Mouse (Mus musculus) 416B (cell line): ENCODE data around the gene Tenm2.

Source experiments
- DNase-seq: peaks from one replicate; pipeline ENCODE4 v3.0.0; 2011; ENCODE audit warnings: low read depth

The Tenm2 gene

GRCm38 (mm10) chr11:35980411-35980917 lies 1255.3 kb downstream of the Tenm2 start, which contains the start of gene Wwc1:
Gene Wwc1, minus strand, starts transcription at chr11:35980527.
- DNase-seq, result no peak

DNA sequence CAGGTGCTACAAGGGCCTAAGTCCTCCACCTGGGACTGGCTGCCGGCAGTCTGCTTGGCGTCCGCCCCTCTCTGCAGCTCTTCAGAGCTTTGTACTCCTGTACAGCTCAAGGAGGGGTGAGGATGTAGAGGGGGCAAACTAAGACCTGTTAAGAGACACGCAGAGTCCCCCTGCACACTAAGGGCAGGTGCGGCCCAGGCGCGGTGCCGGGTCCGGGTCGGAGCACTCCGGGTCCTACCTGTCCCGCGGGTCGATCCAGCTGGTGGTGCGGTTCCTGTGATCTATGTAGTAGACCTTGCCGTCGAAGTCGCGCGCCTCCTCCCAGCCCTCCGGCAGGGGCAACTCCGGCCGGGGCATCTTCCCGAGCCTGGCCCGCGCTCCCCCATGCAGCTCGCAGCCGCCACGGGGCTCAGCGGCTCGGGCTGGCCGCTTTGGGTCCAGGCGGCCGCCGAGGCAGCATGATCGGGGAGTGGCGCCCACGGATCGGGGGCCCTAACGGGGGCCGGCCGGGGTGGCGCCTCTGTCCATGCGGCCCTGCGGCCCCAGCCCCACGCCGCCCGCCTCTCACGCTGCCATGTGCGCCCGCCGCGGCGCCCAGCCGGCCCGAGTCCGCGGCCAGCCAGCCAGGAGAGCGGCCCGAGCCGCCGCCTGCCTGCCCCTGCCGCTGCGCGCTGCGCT lies 1255.9 kb downstream of the Tenm2 start:
- no peak for DNase-seq

GRCm38 (mm10) chr11:35979266-35979732 lies 1256.5 kb downstream of the Tenm2 start:
- DNase-seq, result no peak

DNA sequence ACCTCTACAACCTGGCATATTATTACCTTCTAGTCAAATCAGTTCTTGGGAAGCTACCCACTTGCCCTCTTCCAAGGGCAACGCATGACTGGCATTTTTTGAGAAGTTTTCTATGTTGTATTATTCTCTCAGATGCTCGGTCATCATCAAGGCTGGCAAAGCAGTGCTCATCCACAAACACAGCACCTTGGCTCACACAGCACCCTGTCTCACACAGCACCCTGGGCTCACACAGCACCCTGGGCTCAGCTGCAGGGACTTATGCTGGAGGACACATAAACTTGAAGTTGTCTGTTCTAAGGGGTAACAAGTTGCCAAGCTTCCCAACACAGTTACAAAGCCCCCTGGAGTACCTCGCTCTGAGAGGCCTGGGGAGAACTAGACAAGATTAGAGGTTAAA lies 1258.0 kb downstream of the Tenm2 start:
- DNase-seq, result no peak

DNA sequence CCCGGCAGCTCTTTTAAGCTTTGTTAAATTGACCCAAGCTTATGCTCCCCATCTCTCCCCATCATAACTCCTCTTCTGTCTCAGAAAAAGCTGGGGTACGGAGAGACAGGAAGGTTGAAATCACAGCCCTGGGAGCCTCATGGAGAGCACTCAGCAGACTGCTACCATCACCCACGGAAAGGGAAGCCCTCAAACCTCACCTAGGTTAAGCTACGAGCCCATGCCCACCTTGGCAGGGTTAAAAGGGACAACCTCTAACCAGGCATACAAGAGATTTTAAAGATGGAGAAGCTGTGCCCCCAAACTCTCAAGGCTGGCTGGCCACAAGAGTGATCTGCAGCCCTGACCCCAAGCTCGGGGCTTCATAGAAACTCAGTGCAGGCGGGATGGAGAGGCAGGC lies 1258.7 kb downstream of the Tenm2 start:
- DNase-seq, result no peak

DNA sequence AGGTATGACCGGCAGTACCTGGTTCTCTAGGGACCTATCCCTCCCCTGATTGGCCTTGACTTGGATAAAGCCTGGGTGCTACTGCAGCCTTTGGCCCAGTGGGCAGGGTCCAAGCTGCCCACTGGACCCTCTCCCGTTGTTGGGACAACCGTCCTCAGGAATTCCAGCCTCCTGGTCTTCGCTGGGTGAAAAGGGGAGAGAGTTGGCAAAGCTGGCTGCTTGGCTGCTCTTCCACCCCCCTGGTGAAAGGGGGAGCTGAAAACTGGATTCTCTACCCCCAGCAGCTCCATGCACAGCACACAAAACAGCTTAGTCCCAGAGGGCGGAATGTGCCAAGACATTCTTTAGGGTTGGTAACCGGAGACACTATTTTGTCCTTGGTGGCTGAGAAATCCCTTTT lies 1259.3 kb downstream of the Tenm2 start:
- DNase-seq, result no peak

- DNase-seq, result no peak
Measured at GRCm38 (mm10) chr11:35974632-35975450, 1260.9 kb downstream of the Tenm2 start.

DNA sequence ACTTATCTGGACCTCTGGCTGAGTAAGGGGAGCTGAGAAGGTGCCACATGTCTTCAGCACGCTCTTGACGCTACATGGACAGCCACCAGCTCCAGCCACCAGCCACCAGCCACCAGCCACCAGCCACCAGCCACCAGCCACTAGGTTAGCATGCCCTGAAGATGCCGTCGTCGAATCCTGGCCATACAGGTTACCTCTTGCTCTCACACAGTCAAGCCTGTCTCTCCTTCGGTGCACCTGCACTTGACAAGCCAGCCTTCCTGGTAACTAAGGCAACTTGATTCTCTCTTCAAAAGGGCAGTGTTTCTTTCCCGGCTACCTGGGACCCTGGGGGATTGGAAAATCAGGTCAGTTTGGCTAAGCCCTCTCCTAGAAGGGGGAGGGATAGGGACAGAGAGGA lies 1262.6 kb downstream of the Tenm2 start:
- no peak for DNase-seq

GRCm38 (mm10) chr11:35972270-35972931 lies 1263.4 kb downstream of the Tenm2 start:
- DNase-seq, result no peak

DNA sequence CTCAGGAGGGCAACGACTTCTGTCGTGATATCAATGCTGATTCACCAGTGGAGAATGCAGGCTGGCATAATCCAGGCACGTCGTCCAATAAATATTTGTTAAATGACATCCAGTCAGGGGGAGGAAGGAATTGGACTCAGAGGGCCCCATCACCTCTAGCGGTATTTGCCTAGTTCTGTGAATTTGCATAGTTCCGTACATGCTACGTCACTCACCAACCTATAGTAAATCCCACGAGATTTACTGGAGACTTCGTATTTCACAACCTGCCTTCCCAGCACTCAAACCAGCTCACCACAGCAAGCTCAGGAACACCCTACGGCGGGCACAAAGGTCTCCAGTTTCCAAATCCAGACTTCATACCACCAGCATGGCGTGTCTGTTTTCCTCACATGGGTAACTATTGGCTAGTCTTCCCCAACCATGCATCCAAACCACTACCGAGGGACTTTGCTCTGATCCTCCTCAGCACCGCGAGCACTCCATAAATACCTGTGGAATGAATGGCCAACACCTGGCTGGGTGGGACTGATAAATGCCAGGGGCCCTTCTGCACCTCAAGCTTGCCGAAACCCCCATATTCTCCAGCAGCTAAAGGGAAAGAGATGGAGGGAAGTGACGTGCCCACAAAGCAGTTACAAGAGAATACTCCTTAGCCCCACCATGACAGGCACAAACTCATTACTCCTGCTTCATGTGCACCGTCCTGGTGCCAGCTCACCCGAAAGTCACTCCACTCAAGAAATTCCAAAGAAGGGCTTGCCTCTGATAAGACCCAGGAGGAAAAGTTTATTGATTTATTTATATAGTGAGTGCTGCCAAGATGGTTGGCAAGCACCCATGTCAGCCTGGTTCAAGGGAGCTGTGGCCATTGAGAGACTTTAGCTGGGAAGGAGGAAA lies 1264.7 kb downstream of the Tenm2 start:
- no peak for DNase-seq

DNA sequence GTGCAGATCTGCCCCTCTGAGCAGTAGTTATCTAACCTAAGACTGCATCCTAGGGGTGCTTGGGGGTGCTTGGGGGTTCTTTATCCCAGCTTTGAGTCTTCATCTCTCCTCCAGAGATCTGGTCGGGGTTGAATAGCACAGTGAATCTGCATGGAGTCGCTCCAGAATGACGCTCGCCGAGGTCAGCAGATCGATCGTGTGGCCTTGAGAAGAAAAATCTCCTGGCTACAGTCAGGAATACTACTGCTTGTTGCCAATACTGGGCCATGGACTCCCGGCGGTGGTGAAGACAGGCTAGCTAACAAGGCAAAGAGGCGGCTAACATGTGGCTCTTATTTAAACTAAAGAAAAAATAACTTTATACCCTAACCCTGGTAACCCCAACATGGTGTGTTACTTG lies 1267.5 kb downstream of the Tenm2 start:
- no peak for DNase-seq

DNA sequence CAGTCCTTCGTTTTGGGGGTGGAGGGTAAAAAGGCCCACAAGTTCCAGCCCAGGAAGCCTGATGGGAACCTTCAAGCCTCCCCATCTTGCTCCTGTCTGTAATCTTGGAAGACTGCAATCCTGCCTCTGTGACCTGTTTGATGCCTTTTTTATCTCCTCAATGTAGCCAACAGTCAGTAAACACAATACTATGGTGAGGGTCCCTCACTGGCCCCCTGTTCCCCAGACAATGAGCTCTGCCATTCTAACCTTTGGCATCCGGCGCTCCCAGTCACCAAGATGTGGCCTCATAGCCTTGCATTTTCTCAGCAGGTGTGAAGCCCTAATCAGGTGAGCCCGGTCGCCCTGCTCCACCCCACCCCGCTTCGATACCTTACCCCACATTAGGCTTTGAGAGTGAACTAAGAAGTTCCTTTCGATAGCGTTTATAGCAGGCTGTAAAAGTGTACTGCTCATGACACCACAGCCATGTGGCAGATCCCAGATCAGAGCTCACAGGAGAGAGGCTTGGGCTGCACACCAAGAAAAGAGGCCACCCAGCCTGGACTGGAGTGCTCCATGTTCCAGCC lies 1271.7 kb downstream of the Tenm2 start:
- DNase-seq, result no peak

DNA sequence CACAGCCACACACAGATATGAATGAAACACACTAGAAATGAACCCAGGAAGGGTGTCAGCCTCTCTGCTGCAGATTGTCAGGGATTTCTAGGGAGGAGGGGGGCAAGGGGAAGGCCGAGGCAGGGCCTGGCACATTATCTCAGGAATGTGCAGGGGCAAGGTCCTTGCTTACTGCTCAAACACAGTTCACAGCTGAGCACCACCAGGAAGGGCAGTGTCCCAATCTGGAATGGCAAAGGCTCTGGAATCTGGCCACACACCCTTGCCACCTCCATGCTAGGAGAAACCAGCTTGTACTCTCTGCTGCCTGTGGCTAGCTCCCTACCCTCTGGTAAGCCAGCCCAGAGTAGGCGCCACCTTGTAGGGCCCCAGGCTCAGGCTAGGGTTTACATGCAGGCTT lies 1272.2 kb downstream of the Tenm2 start:
- no peak for DNase-seq

- no peak for DNase-seq
Measured at GRCm38 (mm10) chr11:35962431-35962830, 1273.3 kb downstream of the Tenm2 start.

DNA sequence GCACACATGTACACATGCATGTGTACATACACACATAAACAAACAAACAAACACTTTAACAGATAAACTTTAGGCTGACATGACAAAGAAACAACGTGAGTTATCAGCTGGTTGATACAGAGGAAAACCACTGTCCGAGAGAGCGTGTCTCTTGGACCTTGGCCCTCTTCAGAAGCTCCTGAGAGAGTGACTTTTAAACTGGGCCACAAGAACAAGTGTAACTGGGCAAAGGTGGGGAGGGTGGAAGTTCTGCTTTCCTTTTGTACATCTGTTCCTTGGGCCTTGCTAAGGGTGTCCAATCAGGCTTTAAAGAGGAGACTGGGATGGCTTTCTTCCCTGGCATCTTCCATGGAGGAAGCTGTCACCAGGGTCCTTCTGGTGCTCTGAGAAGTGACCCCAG lies 1276.5 kb downstream of the Tenm2 start:
- DNase-seq, result no peak
